Mouse (Mus musculus): Measurements from ENCODE around the gene Parp3.

- TF ChIP-seq JUND (IDR thresholded peaks at IDR 0.05; ENCODE audit: low read depth, low read length) (no peak), CTCF (IDR thresholded peaks at IDR 0.05 in 2 of 3, conservative IDR thresholded peaks at IDR 0.05 in 1 of 3; ENCODE audit: control insufficient read depth in 1 of 3, insufficient read depth in 1 of 3, low read depth in 2 of 3, low read length in 3 of 3, poor library complexity in 1 of 3, severe bottlenecking in 1 of 3) (no peak), POLR2A (IDR thresholded peaks at IDR 0.05; ENCODE audit: control insufficient read depth in 1 of 2, insufficient read depth in 1 of 2, low read depth in 1 of 2, low read length in 2 of 2, poor library complexity in 1 of 2) (no peak), ZKSCAN1 (IDR thresholded peaks at IDR 0.05; ENCODE audit: low read depth, low read length) (no peak), ELF1 (IDR thresholded peaks at IDR 0.05; ENCODE audit: low read depth, low read length) (no peak), UBTF (IDR thresholded peaks at IDR 0.05; ENCODE audit: borderline replicate concordance, insufficient read depth, low read depth, low read length) (no peak), EP300 (IDR thresholded peaks at IDR 0.05; ENCODE audit: low read depth in 1 of 2, low read length in 2 of 2) (no peak), MAX (IDR thresholded peaks at IDR 0.05; ENCODE audit: low read length) (no peak), MAFK (IDR thresholded peaks at IDR 0.05; ENCODE audit: borderline replicate concordance, low read depth, low read length) (no peak), CHD2 (IDR thresholded peaks at IDR 0.05; ENCODE audit: low read length) (no peak), GATA1 (IDR thresholded peaks at IDR 0.05; ENCODE audit: low read depth, low read length) (no peak), TCF12 (IDR thresholded peaks at IDR 0.05; ENCODE audit: low read depth, low read length) (no peak), RCOR1 (IDR thresholded peaks at IDR 0.05; ENCODE audit: low read depth, low read length) (no peak)
Observed at GRCm38 (mm10) chr9:106430015-106430264, 46.8 kb downstream of the Parp3 start.
